Mouse (Mus musculus): ENCODE data around the gene Nav2. TPM values are rescaled to one million over a fixed set of nuclear protein-coding genes. Genes with fewer than 3 reads are reported as not detected.

Nav2 gene
- polyA plus RNA-seq, 1 experiment, result 51.7 TPM

DNA sequence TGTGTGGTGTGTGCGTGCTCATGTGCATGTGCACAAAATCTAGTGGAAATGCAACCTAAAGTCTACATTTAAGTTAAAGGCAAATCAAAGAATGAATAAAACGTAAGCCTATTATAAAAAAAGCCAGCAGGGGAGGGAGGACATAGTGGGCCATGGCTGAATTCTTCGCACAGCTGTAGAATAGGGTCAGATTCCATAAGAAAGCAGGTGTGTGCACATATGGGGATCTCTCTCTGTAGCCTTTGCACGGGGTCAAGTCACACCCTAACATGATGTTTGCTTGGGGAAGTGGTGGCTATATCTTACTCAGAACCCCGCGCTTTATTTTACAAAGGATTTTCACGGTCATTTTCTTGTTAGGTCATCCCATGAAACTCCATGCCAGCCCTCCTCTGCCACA, 15.4 kb upstream of the Nav2 start:
- TF ChIP-seq POLR2A (IDR thresholded peaks at IDR 0.05; ENCODE audit: insufficient read depth, low read length) (no peak), EP300 (IDR thresholded peaks at IDR 0.05; ENCODE audit: insufficient read depth, low read depth, low read length) (no peak), CTCF (IDR thresholded peaks at IDR 0.05; ENCODE audit: low read depth, low read length) (no peak)

DNA sequence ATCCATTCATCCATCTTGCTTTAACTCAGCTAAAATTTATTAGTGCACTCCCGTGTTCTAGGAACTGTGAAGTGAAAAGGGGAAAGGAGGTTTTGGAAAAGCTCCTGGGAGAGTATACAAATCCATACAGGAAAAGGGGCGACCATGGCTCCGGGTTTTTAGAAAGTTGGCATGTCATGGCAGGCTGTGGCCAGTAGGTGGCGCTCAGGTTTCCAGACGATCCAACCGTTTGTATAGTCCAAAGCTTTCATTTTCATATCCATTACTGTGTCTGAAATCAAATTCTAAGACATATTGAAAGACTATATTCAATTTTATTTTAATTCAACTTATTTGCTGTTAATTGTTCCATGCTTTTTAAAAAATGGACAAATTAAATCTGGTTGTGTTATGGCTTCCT, 14.4 kb upstream of the Nav2 start:
- TF ChIP-seq POLR2A (IDR thresholded peaks at IDR 0.05; ENCODE audit: insufficient read depth, low read length), result no peak
- TF ChIP-seq EP300 (IDR thresholded peaks at IDR 0.05; ENCODE audit: insufficient read depth, low read depth, low read length), result no peak
- TF ChIP-seq CTCF (IDR thresholded peaks at IDR 0.05; ENCODE audit: low read depth, low read length), result peak; percentile 82
- Histone ChIP-seq H3K27ac (ENCODE audit: insufficient read depth, low read length) (no peak overlapping the region), H3K4me3 (ENCODE audit: low read depth, low read length) (no peak overlapping the region), H3K9me3 (replicated peaks; ENCODE audit: control insufficient read depth, insufficient read depth, low read length, poor library complexity, severe bottlenecking) (no peaks in the 10 kb centered on the region), H3K36me3 (ENCODE audit: control insufficient read depth, insufficient read depth, low read length, poor library complexity, severe bottlenecking) (no peaks in the 10 kb centered on the region), H3K9ac (ENCODE audit: low read depth, poor library complexity, severe bottlenecking) (no peak overlapping the region), H3K4me1 (ENCODE audit: control insufficient read depth, insufficient read depth, low read length) (no peaks in the 10 kb centered on the region), H3K27me3 (ENCODE audit: control insufficient read depth, insufficient read depth, low read length, poor library complexity, severe bottlenecking) (no peaks in the 10 kb centered on the region)

More for the DNA sequence above, 15.4 kb upstream of the Nav2 start:
- Histone ChIP-seq H3K27ac (ENCODE audit: insufficient read depth, low read length) (no peak overlapping the region), H3K36me3 (ENCODE audit: control insufficient read depth, insufficient read depth, low read length, poor library complexity, severe bottlenecking) (no peaks in the 10 kb centered on the region), H3K9me3 (replicated peaks; ENCODE audit: control insufficient read depth, insufficient read depth, low read length, poor library complexity, severe bottlenecking) (no peaks in the 10 kb centered on the region), H3K4me3 (ENCODE audit: low read depth, low read length) (no peak overlapping the region), H3K4me1 (ENCODE audit: control insufficient read depth, insufficient read depth, low read length) (peaks cover 3% of the 10 kb centered on the region), H3K9ac (ENCODE audit: low read depth, poor library complexity, severe bottlenecking) (no peak overlapping the region), H3K27me3 (ENCODE audit: control insufficient read depth, insufficient read depth, low read length, poor library complexity, severe bottlenecking) (no peaks in the 10 kb centered on the region)

DNA sequence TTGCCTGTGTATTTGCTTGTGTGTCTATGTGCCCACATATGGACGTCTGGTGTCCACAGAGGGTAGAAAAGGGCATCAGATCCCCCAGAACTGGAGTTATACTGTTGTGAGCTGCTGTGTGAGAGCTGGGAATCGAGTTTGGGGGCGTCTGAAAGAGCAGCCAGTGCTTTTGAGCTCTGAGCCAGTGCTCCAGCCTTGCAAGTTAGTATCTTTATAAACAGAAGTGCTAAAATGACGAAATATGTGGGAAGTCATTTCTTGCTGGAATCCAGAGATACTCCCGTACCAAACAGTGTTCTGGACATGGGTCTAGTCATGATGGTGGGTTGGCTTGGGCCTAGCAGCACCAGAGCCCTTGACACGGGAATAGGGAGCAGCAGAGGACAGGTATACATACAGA, 13.8 kb upstream of the Nav2 start:
- no peak overlapping the region for H3K9ac ChIP-seq (ENCODE audit: low read depth, poor library complexity, severe bottlenecking)
- H3K36me3 ChIP-seq (ENCODE audit: control insufficient read depth, insufficient read depth, low read length, poor library complexity, severe bottlenecking), result no peaks in the 10 kb centered on the region
- H3K4me1 ChIP-seq (ENCODE audit: control insufficient read depth, insufficient read depth, low read length), result no peaks in the 10 kb centered on the region
- no peak overlapping the region for H3K4me3 ChIP-seq (ENCODE audit: low read depth, low read length)
- H3K9me3 ChIP-seq (replicated peaks; ENCODE audit: control insufficient read depth, insufficient read depth, low read length, poor library complexity, severe bottlenecking), result no peaks in the 10 kb centered on the region
- TF ChIP-seq POLR2A (IDR thresholded peaks at IDR 0.05; ENCODE audit: insufficient read depth, low read length) (no peak), CTCF (IDR thresholded peaks at IDR 0.05; ENCODE audit: low read depth, low read length) (no peak), EP300 (IDR thresholded peaks at IDR 0.05; ENCODE audit: insufficient read depth, low read depth, low read length) (no peak)
- no peak overlapping the region for H3K27ac ChIP-seq (ENCODE audit: insufficient read depth, low read length)
- H3K27me3 ChIP-seq (ENCODE audit: control insufficient read depth, insufficient read depth, low read length, poor library complexity, severe bottlenecking), result no peaks in the 10 kb centered on the region

DNA sequence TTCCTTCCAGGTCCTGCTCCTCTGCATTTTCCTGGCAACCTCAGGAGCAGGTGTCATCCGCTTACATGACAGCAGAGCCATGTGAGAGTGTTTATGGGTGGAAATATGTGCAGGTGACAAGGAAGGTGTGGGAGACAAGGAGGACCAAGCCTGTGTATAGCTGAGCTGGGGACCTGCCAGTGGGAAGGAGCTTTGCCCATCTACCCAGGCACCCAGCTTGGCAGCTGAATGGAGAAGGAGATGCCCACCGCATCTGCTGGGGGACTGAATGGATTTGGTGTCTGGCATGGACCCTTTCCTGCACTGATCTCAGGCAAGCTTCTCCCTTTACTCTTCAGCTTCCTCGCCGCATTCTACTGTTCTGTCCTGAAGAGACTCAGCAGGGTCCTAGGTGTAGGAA, 13.0 kb upstream of the Nav2 start:
- Histone ChIP-seq H3K9me3 (replicated peaks; ENCODE audit: control insufficient read depth, insufficient read depth, low read length, poor library complexity, severe bottlenecking) (no peaks in the 10 kb centered on the region), H3K27me3 (ENCODE audit: control insufficient read depth, insufficient read depth, low read length, poor library complexity, severe bottlenecking) (no peaks in the 10 kb centered on the region), H3K27ac (ENCODE audit: insufficient read depth, low read length) (no peak overlapping the region), H3K9ac (ENCODE audit: low read depth, poor library complexity, severe bottlenecking) (no peak overlapping the region), H3K4me1 (ENCODE audit: control insufficient read depth, insufficient read depth, low read length) (no peaks in the 10 kb centered on the region), H3K4me3 (ENCODE audit: low read depth, low read length) (no peak overlapping the region), H3K36me3 (ENCODE audit: control insufficient read depth, insufficient read depth, low read length, poor library complexity, severe bottlenecking) (no peaks in the 10 kb centered on the region)
- no peak for TF ChIP-seq POLR2A (IDR thresholded peaks at IDR 0.05; ENCODE audit: insufficient read depth, low read length)
- TF ChIP-seq CTCF (IDR thresholded peaks at IDR 0.05; ENCODE audit: low read depth, low read length), result no peak
- TF ChIP-seq EP300 (IDR thresholded peaks at IDR 0.05; ENCODE audit: insufficient read depth, low read depth, low read length), result no peak

DNA sequence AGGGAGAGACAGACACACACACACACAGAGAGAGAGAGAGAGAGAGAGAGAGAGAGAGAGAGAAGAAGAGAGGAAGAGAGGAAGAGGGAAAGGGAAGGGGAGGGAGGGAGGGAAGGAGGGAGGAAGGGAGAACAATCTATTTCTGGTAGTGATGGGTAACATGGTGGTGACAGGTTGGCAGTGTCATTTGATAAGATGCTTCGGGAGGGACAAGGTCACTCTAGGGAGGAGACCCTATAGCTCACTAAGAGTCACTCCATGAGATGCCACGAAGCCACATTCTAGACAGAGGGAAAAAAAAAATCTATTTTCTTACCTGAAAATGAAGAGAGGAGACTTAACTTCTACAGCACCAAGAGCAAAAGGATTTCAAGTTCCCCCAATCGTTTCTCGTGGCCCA, 12.5 kb upstream of the Nav2 start:
- no peak overlapping the region for H3K27ac ChIP-seq (ENCODE audit: insufficient read depth, low read length)
- H3K36me3 ChIP-seq (ENCODE audit: control insufficient read depth, insufficient read depth, low read length, poor library complexity, severe bottlenecking), result no peaks in the 10 kb centered on the region
- no peaks in the 10 kb centered on the region for H3K4me1 ChIP-seq (ENCODE audit: control insufficient read depth, insufficient read depth, low read length)
- H3K9ac ChIP-seq (ENCODE audit: low read depth, poor library complexity, severe bottlenecking), result no peak overlapping the region
- H3K4me3 ChIP-seq (ENCODE audit: low read depth, low read length), result no peak overlapping the region
- H3K9me3 ChIP-seq (replicated peaks; ENCODE audit: control insufficient read depth, insufficient read depth, low read length, poor library complexity, severe bottlenecking), result no peaks in the 10 kb centered on the region
- no peaks in the 10 kb centered on the region for H3K27me3 ChIP-seq (ENCODE audit: control insufficient read depth, insufficient read depth, low read length, poor library complexity, severe bottlenecking)
- TF ChIP-seq POLR2A (IDR thresholded peaks at IDR 0.05; ENCODE audit: insufficient read depth, low read length) (no peak), CTCF (IDR thresholded peaks at IDR 0.05; ENCODE audit: low read depth, low read length) (no peak), EP300 (IDR thresholded peaks at IDR 0.05; ENCODE audit: insufficient read depth, low read depth, low read length) (no peak)

GRCm38 (mm10) chr7:48897539-48898163, 10.9 kb upstream of the Nav2 start:
- H3K27me3 ChIP-seq (ENCODE audit: control insufficient read depth, insufficient read depth, low read length, poor library complexity, severe bottlenecking), result no peaks in the 10 kb centered on the region
- no peak overlapping the region for H3K27ac ChIP-seq (ENCODE audit: insufficient read depth, low read length)
- H3K4me1 ChIP-seq (ENCODE audit: control insufficient read depth, insufficient read depth, low read length), result no peaks in the 10 kb centered on the region
- no peak for TF ChIP-seq CTCF (IDR thresholded peaks at IDR 0.05; ENCODE audit: low read depth, low read length)
- TF ChIP-seq POLR2A (IDR thresholded peaks at IDR 0.05; ENCODE audit: insufficient read depth, low read length), result no peak
- TF ChIP-seq EP300 (IDR thresholded peaks at IDR 0.05; ENCODE audit: insufficient read depth, low read depth, low read length), result no peak
- no peak overlapping the region for H3K4me3 ChIP-seq (ENCODE audit: low read depth, low read length)
- no peak overlapping the region for H3K9ac ChIP-seq (ENCODE audit: low read depth, poor library complexity, severe bottlenecking)
- no peaks in the 10 kb centered on the region for H3K9me3 ChIP-seq (replicated peaks; ENCODE audit: control insufficient read depth, insufficient read depth, low read length, poor library complexity, severe bottlenecking)
- H3K36me3 ChIP-seq (ENCODE audit: control insufficient read depth, insufficient read depth, low read length, poor library complexity, severe bottlenecking), result no peaks in the 10 kb centered on the region

All from ES-Bruce4 (cell line).